Mouse (Mus musculus): ENCODE results near the gene 4930402F06Rik. TPM values are rescaled to one million over a fixed set of nuclear protein-coding genes. Genes with fewer than 3 reads are reported as not detected.

Gene 4930402F06Rik
- polyA plus RNA-seq, 1 experiment from 2014 or later: not detected

DNA sequence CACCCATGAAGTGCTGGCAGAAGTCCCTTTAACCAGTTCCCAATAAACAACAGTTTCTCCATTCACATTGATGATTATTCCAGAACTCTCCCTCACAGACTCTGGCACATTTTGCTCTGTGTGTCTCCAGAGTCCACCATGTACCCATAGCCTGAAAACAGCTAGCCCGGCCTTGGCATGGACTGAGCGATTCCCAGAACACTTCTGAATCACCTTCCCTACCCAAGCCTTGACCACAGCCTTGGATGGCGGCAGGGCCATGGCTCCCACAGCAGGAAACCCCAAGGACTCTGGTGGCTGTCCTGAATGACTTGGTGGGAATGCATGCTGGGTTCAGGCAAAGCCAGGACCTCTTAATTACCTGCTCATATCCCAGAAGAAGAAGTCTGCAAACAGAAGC is 43.5 kb upstream of the 4930402F06Rik start:
- ATAC-seq (replicated peaks; ENCODE audit: insufficient number of reproducible peaks, low FRiP score, low TSS enrichment, low read depth): no peak
- no peak overlapping the region for H3K27ac ChIP-seq (replicated peaks; ENCODE audit: low read depth, low read length)
- H3K36me3 ChIP-seq (replicated peaks; ENCODE audit: control insufficient read depth, insufficient read depth, low read depth, low read length): no peaks in the 10 kb centered on the region
- H3K4me2 ChIP-seq (ENCODE audit: low read depth, low read length): no peak overlapping the region
- H3K4me3 ChIP-seq (ENCODE audit: low read depth, low read length): no peak overlapping the region
- no peaks in the 10 kb centered on the region for H3K27me3 ChIP-seq (ENCODE audit: control insufficient read depth, insufficient read depth, low read length)
- 86% methylated on average over 3 of the region's 3 CpGs for WGBS
- no peak for DNase-seq (ENCODE audit: low spot score)
- H3K9me3 ChIP-seq (replicated peaks; ENCODE audit: control insufficient read depth, low read length): no peaks in the 10 kb centered on the region
- no peak overlapping the region for H3K9ac ChIP-seq (replicated peaks; ENCODE audit: low read length)
- H3K4me1 ChIP-seq (ENCODE audit: control insufficient read depth, insufficient read depth, low read length): no peaks in the 10 kb centered on the region

DNA sequence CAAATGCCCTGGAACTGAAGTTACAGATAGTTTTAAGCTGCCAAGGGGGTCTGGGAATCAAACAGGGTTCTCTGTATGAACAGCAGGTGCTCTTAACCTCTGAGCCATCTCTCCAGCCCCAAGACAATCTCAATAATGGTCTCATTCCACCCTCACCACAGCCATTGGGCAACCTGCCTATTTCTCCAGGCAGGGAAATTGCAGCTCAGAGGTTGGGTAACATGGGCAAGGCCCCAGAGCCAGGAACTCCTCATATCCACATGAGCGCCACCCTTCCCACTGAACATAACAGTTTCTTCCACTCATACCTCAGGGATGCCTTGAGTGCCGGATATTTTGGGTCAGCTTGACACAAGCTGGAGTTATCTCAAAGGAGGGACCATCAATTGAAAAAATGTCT is 40.8 kb upstream of the 4930402F06Rik start:
- Histone ChIP-seq H3K36me3 (replicated peaks; ENCODE audit: control insufficient read depth, insufficient read depth, low read depth, low read length) (no peaks in the 10 kb centered on the region), H3K4me3 (ENCODE audit: low read depth, low read length) (no peak overlapping the region), H3K4me1 (ENCODE audit: control insufficient read depth, insufficient read depth, low read length) (no peaks in the 10 kb centered on the region), H3K9ac (replicated peaks; ENCODE audit: low read length) (no peak overlapping the region), H3K4me2 (ENCODE audit: low read depth, low read length) (no peak overlapping the region), H3K9me3 (replicated peaks; ENCODE audit: control insufficient read depth, low read length) (no peaks in the 10 kb centered on the region), H3K27me3 (ENCODE audit: control insufficient read depth, insufficient read depth, low read length) (no peaks in the 10 kb centered on the region), H3K27ac (replicated peaks; ENCODE audit: low read depth, low read length) (no peak overlapping the region)
- ATAC-seq (replicated peaks; ENCODE audit: insufficient number of reproducible peaks, low FRiP score, low TSS enrichment, low read depth) (no peak), DNase-seq (ENCODE audit: low spot score) (no peak)
- WGBS: 96% methylated on average over 2 of the region's 2 CpGs

DNA sequence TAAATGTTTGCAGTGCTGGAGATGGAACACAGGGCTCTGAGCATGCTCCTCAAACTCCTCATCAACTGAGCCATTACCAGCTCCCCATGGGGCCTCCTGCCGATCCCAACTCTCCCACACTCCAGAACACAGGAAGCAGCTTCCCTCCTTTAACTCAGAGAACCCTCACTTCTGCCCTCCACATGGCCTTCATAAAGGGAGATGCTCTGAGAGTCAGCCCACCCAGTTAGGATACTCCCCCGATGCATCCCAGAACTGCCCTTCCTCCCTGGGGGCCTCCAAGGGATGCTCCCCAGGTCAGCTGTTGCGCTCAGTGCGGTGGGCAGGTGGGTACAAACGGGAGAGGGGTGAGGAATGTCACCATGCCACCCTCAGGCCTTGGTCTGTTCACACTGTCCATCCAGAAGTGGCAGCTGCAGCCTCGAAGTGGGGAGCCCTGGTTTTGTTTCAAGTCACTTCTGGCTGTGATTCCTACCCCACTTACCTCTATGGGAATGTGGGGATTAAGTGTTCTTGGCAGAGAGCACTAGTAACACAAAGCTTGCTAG is 37.7 kb upstream of the 4930402F06Rik start:
- H3K27me3 ChIP-seq (ENCODE audit: control insufficient read depth, insufficient read depth, low read length): no peaks in the 10 kb centered on the region
- H3K4me3 ChIP-seq (ENCODE audit: low read depth, low read length): no peak overlapping the region
- no peaks in the 10 kb centered on the region for H3K4me1 ChIP-seq (ENCODE audit: control insufficient read depth, insufficient read depth, low read length)
- 74% methylated on average over 6 of the region's 6 CpGs for WGBS
- H3K36me3 ChIP-seq (replicated peaks; ENCODE audit: control insufficient read depth, insufficient read depth, low read depth, low read length): no peaks in the 10 kb centered on the region
- ATAC-seq (replicated peaks; ENCODE audit: insufficient number of reproducible peaks, low FRiP score, low TSS enrichment, low read depth) (no peak), DNase-seq (ENCODE audit: low spot score) (no peak)
- no peaks in the 10 kb centered on the region for H3K9me3 ChIP-seq (replicated peaks; ENCODE audit: control insufficient read depth, low read length)
- H3K27ac ChIP-seq (replicated peaks; ENCODE audit: low read depth, low read length): no peak overlapping the region
- H3K4me2 ChIP-seq (ENCODE audit: low read depth, low read length): no peak overlapping the region
- H3K9ac ChIP-seq (replicated peaks; ENCODE audit: low read length): no peak overlapping the region

DNA sequence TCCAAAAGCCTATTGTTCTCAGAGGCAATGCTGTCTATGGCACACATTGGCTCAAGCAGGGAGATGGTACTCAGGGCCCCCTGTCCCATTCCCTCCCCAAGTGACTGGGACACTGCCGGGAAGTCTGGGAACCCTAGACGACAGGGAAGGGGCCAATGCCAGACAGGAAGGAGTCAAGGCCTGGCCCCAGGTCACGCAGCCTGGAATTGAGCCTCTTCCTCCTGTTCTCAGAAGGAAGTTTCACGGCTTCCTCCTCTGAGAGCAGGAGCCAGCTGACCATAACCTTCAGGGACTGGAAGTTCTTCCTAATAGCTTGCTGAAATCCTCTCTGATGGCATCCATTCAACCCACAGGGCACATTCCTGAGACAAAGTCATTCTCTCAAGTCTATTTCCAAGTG is 36.5 kb upstream of the 4930402F06Rik start:
- DNase-seq (ENCODE audit: low spot score) (no peak), ATAC-seq (replicated peaks; ENCODE audit: insufficient number of reproducible peaks, low FRiP score, low TSS enrichment, low read depth) (no peak)
- no peak overlapping the region for H3K9ac ChIP-seq (replicated peaks; ENCODE audit: low read length)
- no peak overlapping the region for H3K4me2 ChIP-seq (ENCODE audit: low read depth, low read length)
- no peak overlapping the region for H3K27ac ChIP-seq (replicated peaks; ENCODE audit: low read depth, low read length)
- WGBS: 44% methylated on average over 4 of the region's 4 CpGs
- no peaks in the 10 kb centered on the region for H3K36me3 ChIP-seq (replicated peaks; ENCODE audit: control insufficient read depth, insufficient read depth, low read depth, low read length)
- H3K9me3 ChIP-seq (replicated peaks; ENCODE audit: control insufficient read depth, low read length): no peaks in the 10 kb centered on the region
- no peak overlapping the region for H3K4me3 ChIP-seq (ENCODE audit: low read depth, low read length)
- H3K27me3 ChIP-seq (ENCODE audit: control insufficient read depth, insufficient read depth, low read length): no peaks in the 10 kb centered on the region
- no peaks in the 10 kb centered on the region for H3K4me1 ChIP-seq (ENCODE audit: control insufficient read depth, insufficient read depth, low read length)

DNA sequence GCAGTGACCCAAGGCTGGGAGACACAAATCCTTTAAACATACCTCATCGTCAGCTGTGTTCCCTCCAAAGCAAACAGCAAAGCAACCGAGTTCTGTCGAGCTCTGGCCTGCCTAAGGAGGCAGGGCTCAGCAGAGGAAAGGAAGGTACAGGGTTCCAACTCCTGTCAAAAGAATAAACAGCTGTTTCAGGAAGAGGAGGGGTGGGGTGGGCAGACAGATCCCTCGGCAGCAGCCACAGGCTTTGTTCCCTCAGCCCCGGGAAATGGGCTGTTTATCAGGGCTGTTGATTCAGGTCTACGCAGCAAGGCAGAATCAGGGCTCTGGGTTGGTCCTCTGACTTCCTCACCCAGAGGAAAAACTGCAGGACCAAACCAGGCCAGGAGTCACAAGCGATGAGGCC is 35.5 kb upstream of the 4930402F06Rik start:
- Histone ChIP-seq H3K9ac (replicated peaks; ENCODE audit: low read length) (no peak overlapping the region), H3K4me3 (ENCODE audit: low read depth, low read length) (no peak overlapping the region)

DNA sequence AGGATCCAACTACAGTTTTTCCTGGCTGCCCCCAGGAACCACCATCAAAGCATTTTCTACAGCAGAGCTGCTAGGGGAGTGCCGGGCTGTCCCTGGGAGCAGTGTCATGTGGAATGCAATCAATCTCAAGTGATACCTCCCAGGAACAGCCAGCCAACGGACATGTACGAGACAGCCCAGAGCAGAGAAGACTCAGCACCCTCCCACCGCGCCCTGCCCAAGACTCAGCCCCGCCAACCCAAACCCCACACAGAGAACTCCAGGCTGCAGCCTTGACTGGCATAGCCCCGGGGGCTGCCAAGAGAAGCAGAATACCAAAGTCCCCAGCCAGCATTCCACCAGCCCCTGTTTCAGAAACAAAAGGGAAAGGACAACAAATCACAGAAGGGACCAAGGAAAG is 35.0 kb upstream of the 4930402F06Rik start:
- DNase-seq (ENCODE audit: low spot score) (no peak), ATAC-seq (replicated peaks; ENCODE audit: insufficient number of reproducible peaks, low FRiP score, low TSS enrichment, low read depth) (no peak)
- no peaks in the 10 kb centered on the region for H3K36me3 ChIP-seq (replicated peaks; ENCODE audit: control insufficient read depth, insufficient read depth, low read depth, low read length)
- no peaks in the 10 kb centered on the region for H3K4me1 ChIP-seq (ENCODE audit: control insufficient read depth, insufficient read depth, low read length)
- no peaks in the 10 kb centered on the region for H3K9me3 ChIP-seq (replicated peaks; ENCODE audit: control insufficient read depth, low read length)
- no peak overlapping the region for H3K27ac ChIP-seq (replicated peaks; ENCODE audit: low read depth, low read length)
- no peaks in the 10 kb centered on the region for H3K27me3 ChIP-seq (ENCODE audit: control insufficient read depth, insufficient read depth, low read length)
- no peak overlapping the region for H3K4me3 ChIP-seq (ENCODE audit: low read depth, low read length)
- H3K9ac ChIP-seq (replicated peaks; ENCODE audit: low read length): no peak overlapping the region
- H3K4me2 ChIP-seq (ENCODE audit: low read depth, low read length): no peak overlapping the region
- 46% methylated on average over 7 of the region's 7 CpGs for WGBS

More for the DNA sequence above, 35.5 kb upstream of the 4930402F06Rik start:
- H3K4me2 ChIP-seq (ENCODE audit: low read depth, low read length): no peak overlapping the region
- H3K9me3 ChIP-seq (replicated peaks; ENCODE audit: control insufficient read depth, low read length): no peaks in the 10 kb centered on the region
- peak; percentile 15 for DNase-seq (ENCODE audit: low spot score)
- H3K27ac ChIP-seq (replicated peaks; ENCODE audit: low read depth, low read length): no peak overlapping the region
- no peaks in the 10 kb centered on the region for H3K36me3 ChIP-seq (replicated peaks; ENCODE audit: control insufficient read depth, insufficient read depth, low read depth, low read length)
- ATAC-seq (replicated peaks; ENCODE audit: insufficient number of reproducible peaks, low FRiP score, low TSS enrichment, low read depth): no peak
- WGBS: 28% methylated on average over 7 of the region's 7 CpGs
- H3K4me1 ChIP-seq (ENCODE audit: control insufficient read depth, insufficient read depth, low read length): no peaks in the 10 kb centered on the region
- no peaks in the 10 kb centered on the region for H3K27me3 ChIP-seq (ENCODE audit: control insufficient read depth, insufficient read depth, low read length)

DNA sequence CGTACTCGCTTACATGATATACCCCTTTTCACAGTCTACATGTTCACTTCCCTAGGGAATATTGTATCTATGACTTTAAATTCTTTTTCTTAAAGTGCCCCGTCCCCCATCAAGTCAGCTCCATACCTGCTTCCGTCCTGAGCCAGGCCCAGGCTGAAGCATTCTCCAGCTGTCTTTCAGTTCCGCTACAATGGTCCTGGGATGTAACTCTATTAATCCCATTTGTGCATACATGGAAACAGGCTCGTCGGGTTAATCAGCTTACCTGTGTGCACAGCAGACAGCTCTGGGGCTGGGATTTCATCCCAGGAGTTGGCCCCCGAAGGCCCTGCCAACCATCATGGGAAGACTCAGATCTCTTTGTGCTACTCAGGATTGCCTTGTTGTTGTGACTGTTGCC is 33.8 kb upstream of the 4930402F06Rik start:
- no peaks in the 10 kb centered on the region for H3K4me1 ChIP-seq (ENCODE audit: control insufficient read depth, insufficient read depth, low read length)
- H3K36me3 ChIP-seq (replicated peaks; ENCODE audit: control insufficient read depth, insufficient read depth, low read depth, low read length): no peaks in the 10 kb centered on the region
- DNase-seq (ENCODE audit: low spot score) (no peak), ATAC-seq (replicated peaks; ENCODE audit: insufficient number of reproducible peaks, low FRiP score, low TSS enrichment, low read depth) (no peak)
- no peak overlapping the region for H3K9ac ChIP-seq (replicated peaks; ENCODE audit: low read length)
- no peaks in the 10 kb centered on the region for H3K9me3 ChIP-seq (replicated peaks; ENCODE audit: control insufficient read depth, low read length)
- no peak overlapping the region for H3K4me2 ChIP-seq (ENCODE audit: low read depth, low read length)
- H3K27ac ChIP-seq (replicated peaks; ENCODE audit: low read depth, low read length): no peak overlapping the region
- no peaks in the 10 kb centered on the region for H3K27me3 ChIP-seq (ENCODE audit: control insufficient read depth, insufficient read depth, low read length)
- no peak overlapping the region for H3K4me3 ChIP-seq (ENCODE audit: low read depth, low read length)
- WGBS: 79% methylated on average over 8 of the region's 8 CpGs

DNA sequence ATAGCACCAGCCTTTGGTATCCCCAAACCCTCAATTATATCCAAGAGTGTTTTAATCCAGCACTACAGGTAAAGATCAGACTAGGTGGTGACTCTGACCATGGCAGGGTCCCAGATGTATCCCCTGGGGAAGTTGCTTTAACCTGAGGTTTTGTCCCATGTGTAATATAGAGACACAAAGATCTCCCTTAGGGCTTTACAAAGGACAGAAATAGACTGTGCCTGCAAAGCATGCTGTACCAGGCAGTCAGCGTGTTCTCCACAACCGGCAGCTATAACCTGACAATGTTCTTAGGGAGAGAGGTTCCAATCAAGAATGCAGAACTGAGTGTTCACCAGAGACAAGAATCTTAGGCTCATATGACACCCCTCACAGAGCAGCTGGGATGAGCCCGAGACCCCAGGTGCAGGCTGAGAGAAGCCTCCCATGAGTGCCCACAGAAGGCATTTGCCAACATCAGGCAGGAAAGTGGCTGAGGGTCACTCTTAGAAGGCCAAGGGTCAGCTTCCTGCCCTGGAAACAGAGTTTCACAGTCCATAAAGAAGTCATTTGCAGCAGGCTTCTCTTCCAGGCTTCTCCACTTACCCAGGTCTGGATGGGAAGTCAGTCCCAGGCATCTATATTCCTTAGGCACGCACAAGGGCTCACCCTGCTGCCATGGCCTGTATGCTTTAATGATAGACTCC is 31.8 kb upstream of the 4930402F06Rik start:
- Histone ChIP-seq H3K9me3 (replicated peaks; ENCODE audit: control insufficient read depth, low read length) (no peaks in the 10 kb centered on the region), H3K4me3 (ENCODE audit: low read depth, low read length) (no peak overlapping the region), H3K27me3 (ENCODE audit: control insufficient read depth, insufficient read depth, low read length) (no peaks in the 10 kb centered on the region), H3K9ac (replicated peaks; ENCODE audit: low read length) (no peak overlapping the region), H3K4me1 (ENCODE audit: control insufficient read depth, insufficient read depth, low read length) (no peaks in the 10 kb centered on the region), H3K27ac (replicated peaks; ENCODE audit: low read depth, low read length) (no peak overlapping the region), H3K4me2 (ENCODE audit: low read depth, low read length) (no peak overlapping the region), H3K36me3 (replicated peaks; ENCODE audit: control insufficient read depth, insufficient read depth, low read depth, low read length) (no peaks in the 10 kb centered on the region)
- ATAC-seq (replicated peaks; ENCODE audit: insufficient number of reproducible peaks, low FRiP score, low TSS enrichment, low read depth): no peak
- no peak for DNase-seq (ENCODE audit: low spot score)
- 57% methylated on average over 4 of the region's 4 CpGs for WGBS
